Mouse (Mus musculus): ENCODE measurements around the gene Me3.

Me3 gene

DNA sequence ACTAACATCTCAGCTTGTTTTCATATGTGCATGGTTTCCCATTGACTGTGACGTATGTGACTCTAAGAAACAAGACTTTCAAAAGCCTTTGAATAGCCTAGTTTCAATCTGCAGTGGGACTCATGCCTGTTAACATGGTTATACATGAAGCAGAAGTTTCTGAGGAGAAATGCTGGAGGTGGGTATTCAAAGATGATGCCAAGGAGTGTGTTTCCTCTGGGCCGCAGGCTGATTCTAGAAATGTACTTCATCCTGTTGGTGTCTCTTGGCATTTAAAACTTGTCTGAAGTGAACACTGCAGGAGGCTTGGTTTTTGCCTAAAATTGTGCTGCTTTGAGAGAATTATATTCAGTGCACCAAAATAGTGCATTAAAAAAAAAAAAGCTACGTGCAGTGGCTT lies 34.2 kb downstream of the Me3 start:
- DNase-seq (ENCODE audit: low read depth), result no peak

DNA sequence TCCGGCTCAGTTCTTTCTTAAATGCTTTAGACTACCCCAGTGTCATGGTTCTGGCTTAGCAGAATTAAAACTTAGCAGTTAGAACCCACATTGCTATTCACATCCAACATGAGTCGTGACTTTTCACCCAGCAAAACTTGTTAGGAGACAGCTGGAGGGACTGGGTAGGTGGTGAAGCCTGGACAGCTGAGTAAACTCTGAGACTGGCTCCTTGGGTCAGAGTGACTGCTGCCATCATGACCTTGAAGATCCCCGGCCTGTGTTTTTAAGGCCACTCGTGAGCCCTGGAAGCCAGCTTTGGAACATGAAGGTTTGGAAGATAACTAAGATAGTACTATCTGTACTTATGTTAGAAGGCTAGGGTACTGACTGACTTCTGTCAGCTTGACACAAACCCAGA lies 35.4 kb downstream of the Me3 start:
- DNase-seq (ENCODE audit: low read depth), result no peak

DNA sequence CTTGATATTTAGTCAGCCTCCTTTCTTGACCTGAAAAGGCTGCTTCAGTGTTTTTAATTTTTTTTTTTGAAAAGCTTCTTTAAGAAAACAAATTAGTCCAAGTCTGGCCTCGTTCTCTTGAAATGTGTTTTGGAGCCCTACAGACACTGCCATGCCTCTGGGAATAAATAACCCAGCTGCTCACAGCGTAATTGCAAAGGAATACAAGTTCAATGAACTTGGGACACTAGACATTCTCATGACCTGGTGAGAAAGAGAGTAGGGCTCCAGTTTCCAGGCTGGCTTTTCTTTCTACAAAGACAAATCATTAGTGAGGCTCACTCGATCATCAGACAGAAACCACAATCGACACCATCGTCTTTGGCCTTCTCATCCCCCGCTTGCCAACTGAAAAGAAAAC lies 37.3 kb downstream of the Me3 start:
- DNase-seq (ENCODE audit: low read depth), result no peak

DNA sequence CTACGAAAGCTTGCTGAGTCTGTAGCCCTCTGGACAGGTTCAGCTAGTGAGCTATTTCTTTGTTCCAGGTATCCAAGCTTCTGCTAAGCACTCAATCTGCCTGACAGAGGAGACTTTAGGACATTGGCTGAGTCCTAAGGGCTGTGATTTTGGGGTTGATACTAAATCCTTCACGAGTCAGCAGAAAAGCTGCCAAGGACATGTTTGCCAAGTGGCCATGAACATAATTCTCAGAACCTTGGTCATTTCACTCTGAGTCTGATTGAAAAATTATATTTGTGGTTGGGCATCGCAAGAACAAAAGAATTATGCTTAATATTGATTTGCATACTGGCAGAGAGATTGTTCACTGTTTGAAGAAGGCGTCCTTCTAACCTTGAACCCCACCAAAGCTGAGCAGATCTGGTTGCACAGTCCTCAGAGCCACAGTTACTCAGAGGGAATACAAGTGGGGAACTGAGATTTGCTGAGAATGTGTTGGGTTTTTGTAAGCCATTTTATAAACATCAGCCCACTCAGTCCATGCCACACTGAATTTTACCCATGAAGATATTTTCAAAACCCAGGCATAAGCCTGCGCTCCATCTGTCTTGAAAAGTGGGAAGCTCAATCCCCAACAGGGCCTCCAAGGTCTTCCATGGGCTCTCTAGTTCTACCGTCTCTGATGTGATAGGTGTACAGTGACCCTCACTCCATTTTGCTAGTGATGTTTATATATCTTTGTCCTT lies 39.1 kb downstream of the Me3 start:
- no peak for DNase-seq (ENCODE audit: low read depth)

DNA sequence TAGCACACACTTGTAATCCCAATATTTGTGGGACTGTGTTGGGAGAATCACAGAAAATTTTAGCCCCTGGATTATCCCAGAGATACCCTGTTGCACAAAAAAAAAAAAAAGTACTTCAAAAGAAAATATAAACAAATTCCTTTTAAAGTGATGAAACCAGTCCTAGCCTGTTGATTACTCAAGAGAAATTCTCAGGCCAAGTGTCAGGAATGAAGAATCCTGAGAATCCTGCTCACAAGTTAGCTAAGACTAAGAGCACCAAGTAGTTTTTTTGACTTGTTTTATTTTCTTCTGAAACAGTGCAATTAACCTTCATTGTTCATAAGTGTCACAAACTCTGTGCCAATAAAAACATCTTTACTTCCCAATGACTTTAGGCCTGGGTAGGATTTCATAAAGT lies 44.0 kb downstream of the Me3 start:
- DNase-seq (ENCODE audit: low read depth), result no peak

DNA sequence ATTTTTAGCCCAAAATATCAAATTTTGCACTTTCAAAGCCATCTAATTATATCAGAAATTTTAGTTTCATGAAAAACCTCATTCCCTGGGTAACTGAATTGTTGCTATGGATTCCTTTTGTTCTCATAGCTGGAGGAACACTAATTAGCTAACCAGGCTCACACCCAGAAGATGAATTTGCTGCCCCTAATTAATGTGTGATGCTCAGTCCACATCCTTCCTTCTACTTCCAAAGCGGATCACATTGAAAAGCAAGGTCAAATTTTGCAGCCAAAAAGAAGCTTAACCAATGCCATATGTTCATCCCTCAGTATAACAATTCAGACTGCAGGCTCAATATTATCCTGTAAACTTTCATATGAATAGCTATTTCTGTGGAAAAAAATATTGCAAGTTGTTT lies 45.7 kb downstream of the Me3 start:
- no peak for DNase-seq (ENCODE audit: low read depth)

DNA sequence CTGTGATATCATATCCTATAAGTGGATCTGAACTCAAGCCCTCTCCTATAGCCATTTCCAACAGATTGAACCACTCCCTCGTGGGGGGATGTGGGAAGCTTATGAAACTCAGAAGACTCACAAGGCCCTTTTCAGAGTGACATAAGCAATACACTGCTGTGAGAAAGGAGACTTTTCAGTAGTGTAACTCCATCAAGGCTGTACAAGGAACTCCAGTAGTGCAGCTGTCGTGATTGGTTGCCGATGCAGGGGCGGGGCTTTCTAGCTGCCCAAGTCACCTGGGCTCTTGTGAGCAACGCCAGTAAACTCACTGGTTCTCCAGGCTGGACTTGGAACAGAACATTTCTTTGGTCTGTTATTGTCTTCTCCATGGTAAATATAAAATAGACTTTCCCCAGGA lies 46.5 kb downstream of the Me3 start:
- DNase-seq (ENCODE audit: low read depth), result no peak

DNA sequence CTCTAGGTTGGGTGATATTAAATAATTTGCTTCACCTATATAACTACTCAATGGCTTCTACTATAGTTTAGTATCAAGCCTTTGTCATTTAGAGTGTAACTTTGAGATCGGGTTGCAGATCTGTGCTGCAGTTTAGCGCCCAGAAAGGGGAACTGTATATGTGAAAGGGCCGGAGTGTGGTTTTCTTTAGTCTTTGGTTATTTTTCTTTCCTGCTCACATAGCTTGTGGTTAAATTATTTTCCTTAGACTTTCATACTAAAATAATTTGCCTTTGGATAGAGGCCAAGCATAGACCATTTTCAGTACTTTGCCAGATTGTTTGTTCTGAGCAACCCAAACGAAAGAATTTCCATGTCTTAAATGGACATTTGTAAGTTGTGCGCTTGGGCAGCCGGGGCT lies 46.9 kb downstream of the Me3 start:
- peak; percentile 57 for DNase-seq (ENCODE audit: low read depth)

DNA sequence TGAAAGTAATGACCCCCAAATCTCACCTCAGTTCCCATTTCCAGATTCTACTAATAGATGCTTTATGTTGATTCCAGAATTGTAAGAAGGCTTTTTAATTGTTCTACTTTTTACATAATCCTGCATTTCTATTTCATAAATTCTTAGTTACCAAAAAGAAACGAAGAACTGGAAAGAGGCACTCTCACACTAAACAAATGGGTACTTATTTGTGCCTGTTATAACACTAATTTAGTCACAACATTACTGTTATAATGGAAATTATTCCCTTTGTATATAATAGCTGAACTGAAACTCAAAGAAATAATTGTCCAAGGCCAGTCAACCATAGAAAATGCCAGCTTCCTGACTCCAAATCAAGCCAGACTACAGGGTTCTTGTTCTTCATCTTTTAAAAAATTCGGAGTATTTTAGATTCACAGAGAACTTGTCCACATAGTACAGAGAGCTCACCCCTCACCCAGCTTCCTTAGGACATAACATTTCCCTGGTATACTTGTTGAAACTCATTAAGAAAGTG lies 47.5 kb downstream of the Me3 start:
- DNase-seq (ENCODE audit: low read depth), result no peak

DNA sequence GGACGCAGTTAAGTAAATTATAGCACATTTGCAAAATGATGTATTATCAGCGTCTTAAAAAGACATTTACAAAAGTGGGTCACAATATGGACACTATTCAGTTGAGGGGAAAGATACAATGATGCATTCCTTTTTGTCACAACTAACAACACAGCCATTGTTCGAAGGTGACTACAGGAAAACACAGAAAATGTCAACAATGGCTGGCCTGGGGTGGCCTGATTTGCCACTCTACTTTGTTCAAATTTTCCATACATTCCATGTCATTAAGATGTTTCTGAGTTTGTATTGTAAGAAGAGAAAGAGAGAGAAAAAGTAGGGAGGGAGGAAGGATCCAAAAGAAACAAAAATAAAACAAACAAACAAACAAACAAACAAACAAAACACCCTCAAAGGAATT lies 48.7 kb downstream of the Me3 start:
- no peak for DNase-seq (ENCODE audit: low read depth)

DNA sequence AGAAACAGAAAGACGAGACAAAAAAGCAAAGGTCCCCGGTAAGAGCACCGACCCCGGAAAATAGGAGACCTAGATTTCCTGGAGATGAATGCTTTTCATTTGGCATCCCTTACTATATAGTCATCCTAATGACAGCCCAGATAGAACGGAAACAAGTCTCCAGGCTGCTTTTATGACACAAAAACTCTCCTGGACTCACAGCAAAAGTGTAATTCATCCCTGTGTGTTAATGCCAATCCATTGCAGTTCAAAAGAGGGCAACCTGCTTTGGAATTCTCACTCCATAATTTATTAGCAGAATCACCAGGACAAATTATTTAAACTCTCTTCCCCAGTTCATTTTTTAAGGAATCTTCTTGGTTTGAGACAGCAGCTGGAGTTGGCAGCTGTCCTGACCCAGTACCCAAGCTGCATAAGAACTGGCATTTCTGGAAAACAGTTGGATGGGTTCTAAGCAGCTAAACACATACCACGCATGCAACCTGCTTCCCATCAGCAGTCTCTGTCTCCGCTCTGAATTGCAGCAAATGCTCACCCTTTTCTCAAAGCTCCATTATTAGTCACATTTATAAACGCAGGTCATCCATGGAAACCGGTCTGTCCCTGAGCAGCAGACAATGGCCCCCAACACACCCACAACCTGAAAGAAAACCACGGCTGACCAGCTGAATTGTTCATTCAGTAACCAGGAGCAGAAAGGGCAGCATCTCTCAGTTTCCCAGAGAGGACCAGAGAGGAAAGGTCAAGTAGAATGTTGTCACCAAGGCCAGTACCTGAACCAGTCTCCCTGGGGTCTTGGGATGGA lies 49.7 kb downstream of the Me3 start:
- DNase-seq (ENCODE audit: low read depth), result no peak

DNA sequence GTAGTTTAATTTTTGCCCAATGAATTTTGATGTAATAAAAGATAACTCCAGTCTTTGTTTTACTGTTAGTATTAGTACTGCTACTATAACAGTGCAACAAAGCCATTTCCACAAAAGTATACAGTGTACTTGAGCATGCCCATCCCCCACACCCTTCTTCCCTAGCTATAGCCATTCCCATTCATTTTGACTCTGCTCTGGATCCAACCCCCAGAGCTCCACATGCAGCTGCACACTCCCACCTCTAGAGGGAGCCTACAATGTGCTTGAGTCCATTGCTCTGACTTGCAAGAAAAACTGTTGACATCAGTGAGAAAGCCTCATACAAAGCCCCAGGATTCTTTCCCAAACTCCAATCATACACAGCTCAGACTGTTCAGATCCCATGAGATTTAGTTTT lies 66.0 kb downstream of the Me3 start:
- peak; percentile 30 for DNase-seq (ENCODE audit: low read depth)

DNA sequence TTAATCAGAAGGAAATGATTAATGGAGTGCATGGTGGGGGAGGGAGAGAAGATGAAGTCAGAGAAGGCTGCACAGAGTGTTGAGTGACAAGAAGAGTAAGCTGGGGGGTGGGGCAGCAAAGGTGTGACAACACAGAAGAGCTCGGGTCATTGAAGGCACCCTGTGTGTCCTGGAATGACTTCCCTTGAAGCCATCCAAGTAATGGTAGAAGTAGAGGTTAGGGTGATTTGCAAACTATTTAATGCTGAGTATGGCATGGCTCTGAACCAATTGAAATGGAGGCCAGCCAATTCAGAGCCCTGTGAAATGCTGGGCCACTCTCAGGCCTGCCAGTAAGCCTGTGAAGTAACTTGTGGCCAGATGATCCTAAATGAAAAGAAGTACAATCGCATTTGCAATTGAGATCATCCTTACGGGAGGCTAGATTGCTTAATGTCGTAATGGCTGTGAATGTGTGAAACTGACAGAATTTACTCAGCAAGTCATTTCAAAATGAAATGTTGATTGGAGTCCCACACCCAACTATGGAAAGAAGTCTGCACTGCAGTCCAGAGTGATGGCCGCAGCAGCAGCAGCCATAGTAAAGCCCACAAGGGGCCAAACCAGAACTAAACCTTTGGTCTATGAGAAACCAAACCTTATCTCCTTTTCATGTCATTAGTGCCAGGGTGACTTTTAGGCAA lies 67.6 kb downstream of the Me3 start:
- no peak for DNase-seq (ENCODE audit: low read depth)

DNA sequence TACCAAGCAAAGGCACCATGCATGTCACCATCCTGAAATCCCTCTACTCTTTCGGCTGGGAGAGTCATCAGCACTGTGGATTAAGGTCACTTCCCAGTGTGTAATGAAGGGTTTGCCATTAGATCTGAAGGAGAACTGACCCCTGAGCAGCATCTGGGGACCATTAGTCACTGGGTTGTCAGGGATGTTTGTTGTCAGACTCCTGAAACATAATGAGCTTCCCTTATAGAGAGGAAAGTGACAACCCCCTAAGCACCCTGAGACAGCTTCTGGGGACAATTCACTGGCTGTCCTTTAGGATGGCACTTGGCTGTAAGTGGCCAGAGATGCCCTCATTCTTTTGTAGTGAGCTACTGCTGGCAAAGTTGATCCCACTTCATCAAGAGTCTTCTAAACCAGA lies 68.3 kb downstream of the Me3 start:
- no peak for DNase-seq (ENCODE audit: low read depth)

DNA sequence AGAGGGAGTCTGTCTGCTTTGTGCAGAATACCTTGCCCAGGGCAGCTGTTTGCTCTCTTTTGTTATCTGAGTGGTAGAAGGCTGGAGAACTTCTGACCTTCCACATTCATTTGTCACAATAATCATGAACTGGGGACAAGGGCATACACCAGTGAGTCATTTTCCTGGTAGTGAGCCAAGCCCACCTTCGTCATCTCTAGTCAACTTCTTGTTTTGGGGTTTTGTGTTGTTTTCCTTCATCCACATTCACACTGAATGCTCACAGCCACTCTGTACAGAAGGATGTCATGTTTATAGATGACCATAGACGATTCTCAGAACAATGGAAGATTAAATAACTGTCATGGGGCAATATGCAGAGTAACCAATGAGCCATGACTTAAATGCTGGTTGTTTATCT lies 78.6 kb downstream of the Me3 start:
- DNase-seq (ENCODE audit: low read depth), result peak; percentile 47

DNA sequence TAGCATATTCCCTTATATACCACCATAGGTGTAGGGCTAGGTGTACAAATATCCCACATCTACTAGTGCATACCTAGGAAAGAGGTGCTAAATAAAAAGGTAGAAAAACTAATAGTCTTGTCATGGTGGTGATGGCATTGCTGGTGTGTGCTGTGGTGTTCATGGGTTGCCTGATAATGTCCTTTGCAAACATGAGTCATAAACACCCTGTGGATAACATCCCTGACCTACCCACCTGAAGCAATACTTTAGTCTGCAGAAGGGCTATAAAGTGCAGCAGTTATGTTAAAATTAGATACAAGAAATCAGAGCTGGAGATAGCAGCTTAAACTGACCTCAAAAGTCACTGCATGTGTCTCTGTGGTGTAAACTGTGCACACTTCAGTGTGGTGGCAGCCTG lies 80.9 kb downstream of the Me3 start:
- DNase-seq (ENCODE audit: low read depth), result no peak

DNA sequence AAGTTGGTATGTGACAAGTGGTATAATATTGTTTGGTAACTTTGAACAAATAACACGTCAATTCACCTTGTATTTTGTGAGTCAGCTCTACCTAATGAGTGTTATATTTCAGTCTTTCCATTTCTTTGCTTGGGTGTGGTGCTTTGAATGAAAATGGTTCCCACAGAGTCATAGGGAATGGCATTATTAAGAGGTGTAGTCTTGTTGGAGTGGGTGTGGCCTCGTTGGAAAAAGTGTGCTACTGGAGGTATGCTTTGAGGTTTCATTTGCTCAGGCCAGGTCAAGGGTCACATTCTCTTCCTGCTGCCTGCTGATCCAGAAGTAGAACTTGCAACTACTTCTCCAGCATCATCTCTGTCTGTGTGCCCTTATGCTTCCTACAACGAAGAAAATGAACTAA lies 84.0 kb downstream of the Me3 start:
- no peak for DNase-seq (ENCODE audit: low read depth)

DNA sequence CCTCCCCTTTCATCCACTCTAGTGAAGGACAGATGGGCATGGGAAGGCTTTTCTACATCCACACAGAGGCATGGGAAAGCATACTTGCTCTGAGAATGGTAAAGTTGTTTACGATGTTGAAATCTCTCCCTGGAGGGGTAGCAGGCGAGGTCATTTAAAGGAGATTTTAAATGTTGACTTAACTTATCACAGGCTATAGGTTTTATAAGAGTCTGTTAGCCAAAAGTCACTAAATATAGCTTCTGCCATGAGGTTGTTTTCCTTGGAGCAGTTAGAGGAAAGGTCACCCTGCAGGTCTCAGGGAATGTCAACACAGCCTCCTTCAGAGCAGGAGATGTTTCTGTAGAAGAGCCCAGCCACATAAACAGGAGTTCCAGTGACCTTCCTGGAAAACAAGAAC lies 85.3 kb downstream of the Me3 start:
- DNase-seq (ENCODE audit: low read depth), result no peak

DNA sequence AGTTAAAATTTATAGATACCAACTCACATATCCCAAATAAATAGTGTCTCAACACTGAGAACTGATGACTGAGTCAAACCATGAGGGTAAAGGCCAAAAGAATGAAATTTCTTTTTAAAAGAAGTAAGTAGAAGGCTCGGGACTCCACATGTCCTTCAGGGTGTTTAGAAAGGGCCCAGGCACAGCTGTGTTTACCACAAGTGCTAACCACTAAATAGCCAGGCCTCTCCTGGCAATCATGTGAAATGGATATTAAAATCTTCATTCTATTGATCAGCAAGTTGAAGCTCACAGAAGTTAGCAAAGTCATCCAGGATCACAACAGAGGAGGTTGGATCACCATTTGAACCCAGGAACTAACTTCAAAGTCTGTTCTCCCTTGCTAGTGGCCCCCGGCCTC lies 86.1 kb downstream of the Me3 start:
- no peak for DNase-seq (ENCODE audit: low read depth)

DNA sequence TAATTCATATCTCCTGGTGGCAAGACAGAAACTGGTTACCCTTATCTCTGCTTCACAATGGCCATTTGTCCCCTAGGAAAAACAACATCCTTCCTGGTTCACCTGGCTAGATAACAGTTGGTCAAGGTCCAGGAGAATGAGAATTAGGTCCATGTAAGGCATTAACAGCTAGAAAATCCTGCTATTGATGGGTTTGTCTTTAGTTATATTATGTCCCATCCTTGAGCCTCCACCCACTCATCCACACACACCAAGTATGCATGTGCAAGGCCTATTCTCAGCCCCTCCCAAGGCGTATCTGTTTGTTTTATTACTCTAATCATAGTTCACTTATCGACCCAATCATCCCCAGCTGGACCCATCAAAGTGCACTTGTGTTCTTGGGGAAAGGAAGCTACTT lies 88.1 kb downstream of the Me3 start:
- DNase-seq (ENCODE audit: low read depth), result no peak

DNA sequence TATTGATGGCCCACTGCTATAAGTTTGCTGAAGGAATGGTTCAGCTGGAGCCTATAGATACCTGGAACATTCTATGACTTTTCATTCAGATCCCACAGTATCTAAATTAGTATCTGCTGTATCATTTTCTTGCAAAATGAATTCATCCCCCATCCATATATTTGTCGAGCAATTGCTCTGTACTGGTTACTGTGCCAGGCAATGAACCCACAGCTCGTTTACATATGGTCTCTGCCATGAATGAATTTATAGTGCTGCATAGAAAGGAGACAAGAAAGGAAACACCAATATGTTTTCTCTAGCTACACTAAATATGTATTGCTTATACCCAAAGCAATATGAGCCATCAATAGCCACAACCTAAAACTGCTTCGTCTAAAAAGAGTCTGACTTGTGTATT lies 94.5 kb downstream of the Me3 start:
- no peak for DNase-seq (ENCODE audit: low read depth)

DNA sequence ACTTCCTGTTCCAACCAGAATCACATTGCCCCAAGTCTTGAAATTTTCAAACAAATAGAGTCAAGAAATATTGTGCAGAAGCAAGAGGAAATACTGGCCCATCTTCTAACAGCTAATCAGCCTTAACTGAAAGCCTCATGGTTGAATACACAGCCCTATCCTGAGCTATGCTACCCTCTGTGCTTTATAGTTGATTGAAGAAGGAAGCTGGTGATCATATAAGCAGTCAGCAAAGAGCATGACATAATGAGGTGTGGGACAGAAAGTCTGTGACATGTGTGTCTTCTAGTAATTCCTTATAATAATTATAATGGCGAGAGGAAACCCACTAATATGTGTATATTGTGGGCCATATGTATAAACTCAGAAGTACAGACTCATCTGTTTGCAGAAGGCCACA lies 95.4 kb downstream of the Me3 start:
- DNase-seq (ENCODE audit: low read depth), result no peak

DNA sequence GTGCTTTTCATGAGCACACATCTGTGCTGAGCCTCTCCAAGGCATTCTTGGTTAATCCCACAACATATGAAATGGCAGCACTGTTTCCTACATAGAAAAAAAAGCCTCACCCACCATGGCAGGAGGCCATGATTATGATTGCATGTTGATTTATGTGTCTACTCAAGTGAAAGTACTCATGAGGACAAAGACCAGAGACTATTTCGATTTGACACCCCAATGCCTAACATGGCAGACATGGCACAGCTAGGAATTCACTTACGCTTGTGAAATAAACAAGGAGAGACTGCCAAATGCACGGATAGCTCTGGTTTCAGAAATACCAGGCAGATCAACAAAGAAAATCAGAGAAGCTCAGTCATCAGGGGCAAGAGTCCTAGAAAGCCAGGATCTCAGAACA lies 96.2 kb downstream of the Me3 start:
- DNase-seq (ENCODE audit: low read depth), result no peak
